Mouse (Mus musculus): ENCODE data around the gene Inpp5d. TPM values are rescaled to one million over a fixed set of nuclear protein-coding genes. Genes with fewer than 3 reads are reported as not detected.

The Inpp5d gene
- polyA plus RNA-seq, 1 experiment from 2014 or later, result 3.2 TPM

- no peak overlapping the region for H3K27ac ChIP-seq
- no peaks in the 10 kb centered on the region for H3K4me1 ChIP-seq
- no peak overlapping the region for H3K4me3 ChIP-seq
- H3K4me2 ChIP-seq, result no peak overlapping the region
- H3K9ac ChIP-seq, result no peak overlapping the region
- H3K9me3 ChIP-seq (replicated peaks), result no peaks in the 10 kb centered on the region
- no peaks in the 10 kb centered on the region for H3K36me3 ChIP-seq (ENCODE audit: poor library complexity, severe bottlenecking)
- no peaks in the 10 kb centered on the region for H3K27me3 ChIP-seq
- ATAC-seq, result no peak
- 30% methylated on average over 2 of the region's 2 CpGs for WGBS
Measured at GRCm38 (mm10) chr1:87722081-87722480, 102.0 kb downstream of the Inpp5d start.

- H3K4me1 ChIP-seq, result no peaks in the 10 kb centered on the region
- H3K27me3 ChIP-seq, result no peaks in the 10 kb centered on the region
- no peak overlapping the region for H3K27ac ChIP-seq
- H3K9me3 ChIP-seq (replicated peaks), result no peaks in the 10 kb centered on the region
- no peaks in the 10 kb centered on the region for H3K36me3 ChIP-seq (ENCODE audit: poor library complexity, severe bottlenecking)
- no peak for ATAC-seq
- 66% methylated on average over 4 of the region's 4 CpGs for WGBS
- no peak overlapping the region for H3K4me3 ChIP-seq
- H3K4me2 ChIP-seq, result no peak overlapping the region
- H3K9ac ChIP-seq, result no peak overlapping the region
Measured at GRCm38 (mm10) chr1:87723351-87723750, 103.2 kb downstream of the Inpp5d start.

GRCm38 (mm10) chr1:87729070-87729469 lies 109.0 kb downstream of the Inpp5d start:
- Histone ChIP-seq H3K9me3 (replicated peaks) (no peaks in the 10 kb centered on the region), H3K27ac (no peak overlapping the region), H3K27me3 (no peaks in the 10 kb centered on the region), H3K4me1 (no peaks in the 10 kb centered on the region), H3K36me3 (ENCODE audit: poor library complexity, severe bottlenecking) (no peaks in the 10 kb centered on the region), H3K9ac (no peak overlapping the region), H3K4me3 (no peak overlapping the region), H3K4me2 (no peak overlapping the region)
- 75% methylated on average over 2 of the region's 2 CpGs for WGBS
- ATAC-seq, result no peak

DNA sequence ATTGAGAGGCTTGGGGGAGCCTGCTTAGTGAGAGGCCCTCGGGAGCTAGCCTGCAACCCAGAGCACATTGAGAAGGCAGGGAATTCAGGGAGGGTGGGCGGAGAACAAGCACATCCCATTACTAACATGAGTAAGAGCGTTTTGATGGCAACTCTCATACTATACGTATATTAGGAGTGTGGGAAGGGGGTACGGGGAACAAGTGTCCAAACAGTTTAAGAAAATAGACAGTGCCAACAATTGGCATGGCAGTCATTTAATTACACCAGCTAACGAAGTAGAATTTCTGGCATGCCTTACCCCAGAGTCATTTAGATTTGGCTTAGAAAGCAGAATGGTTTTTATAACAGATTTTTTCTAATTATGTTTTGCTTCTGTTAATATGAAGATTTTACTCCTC lies 109.7 kb downstream of the Inpp5d start:
- Histone ChIP-seq H3K4me1 (no peaks in the 10 kb centered on the region), H3K9me3 (replicated peaks) (no peaks in the 10 kb centered on the region), H3K36me3 (ENCODE audit: poor library complexity, severe bottlenecking) (no peaks in the 10 kb centered on the region), H3K9ac (no peak overlapping the region), H3K4me2 (no peak overlapping the region), H3K27ac (no peak overlapping the region), H3K27me3 (no peaks in the 10 kb centered on the region), H3K4me3 (no peak overlapping the region)
- peak; percentile 36; the same call in 1 of the 2 replicates for ATAC-seq
- 66% methylated on average over 6 of the region's 6 CpGs for WGBS

DNA sequence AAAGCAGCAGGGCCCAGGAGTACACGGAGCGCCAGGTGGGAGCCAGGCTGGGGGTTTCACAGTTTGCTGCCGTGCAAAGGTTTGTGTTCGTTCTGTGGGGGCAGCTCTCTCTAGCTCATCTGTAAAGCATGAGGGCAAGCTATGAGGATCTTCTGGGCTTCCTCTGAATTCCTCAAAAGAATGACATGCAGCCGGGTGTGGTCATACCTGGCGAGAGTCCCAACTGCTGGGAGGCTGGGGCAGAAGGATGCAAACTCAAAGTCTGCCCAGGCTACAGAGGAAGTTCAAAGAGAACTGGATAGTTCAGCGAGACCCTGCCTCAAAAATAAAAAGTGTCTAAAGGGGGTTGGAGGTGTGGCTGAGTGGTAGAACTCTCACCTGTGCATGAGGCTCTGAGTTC lies 110.2 kb downstream of the Inpp5d start:
- no peak for ATAC-seq
- no peak overlapping the region for H3K27ac ChIP-seq
- no peaks in the 10 kb centered on the region for H3K9me3 ChIP-seq (replicated peaks)
- no peaks in the 10 kb centered on the region for H3K36me3 ChIP-seq (ENCODE audit: poor library complexity, severe bottlenecking)
- no peaks in the 10 kb centered on the region for H3K4me1 ChIP-seq
- H3K9ac ChIP-seq, result no peak overlapping the region
- WGBS, result 82% methylated on average over 7 of the region's 7 CpGs
- no peaks in the 10 kb centered on the region for H3K27me3 ChIP-seq
- no peak overlapping the region for H3K4me2 ChIP-seq
- H3K4me3 ChIP-seq, result no peak overlapping the region

DNA sequence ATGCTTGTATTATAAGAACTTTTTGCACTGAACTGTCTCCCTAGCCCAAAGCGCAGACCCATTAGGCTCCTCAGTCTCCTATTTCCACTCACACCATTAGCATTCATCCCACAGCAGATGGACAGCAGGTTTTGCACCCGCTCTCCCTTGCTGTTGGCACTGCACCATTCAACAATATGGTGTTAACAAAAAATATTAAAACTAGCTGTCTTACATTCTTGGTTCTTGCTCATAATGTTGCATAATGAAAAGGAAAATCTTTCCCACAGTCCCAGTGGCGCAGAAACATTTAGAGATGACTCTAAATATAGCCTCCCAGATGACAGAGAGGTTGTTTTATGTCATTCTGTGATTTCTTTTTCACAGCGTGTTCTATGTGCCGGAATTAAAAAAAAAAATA lies 113.1 kb downstream of the Inpp5d start:
- Histone ChIP-seq H3K4me2 (no peak overlapping the region), H3K4me3 (no peak overlapping the region), H3K9ac (no peak overlapping the region), H3K27ac (no peak overlapping the region), H3K4me1 (no peaks in the 10 kb centered on the region), H3K27me3 (no peaks in the 10 kb centered on the region), H3K9me3 (replicated peaks) (no peaks in the 10 kb centered on the region), H3K36me3 (ENCODE audit: poor library complexity, severe bottlenecking) (no peaks in the 10 kb centered on the region)
- 81% methylated on average over 5 of the region's 5 CpGs for WGBS
- ATAC-seq, result no peak

- Histone ChIP-seq H3K4me1 (no peaks in the 10 kb centered on the region), H3K9ac (no peak overlapping the region), H3K4me2 (no peak overlapping the region), H3K9me3 (replicated peaks) (no peaks in the 10 kb centered on the region), H3K4me3 (no peak overlapping the region), H3K27ac (no peak overlapping the region), H3K27me3 (no peaks in the 10 kb centered on the region), H3K36me3 (ENCODE audit: poor library complexity, severe bottlenecking) (no peaks in the 10 kb centered on the region)
- ATAC-seq, result no peak
- 78% methylated on average over 3 of the region's 3 CpGs for WGBS
Measured at GRCm38 (mm10) chr1:87734153-87734552, 114.0 kb downstream of the Inpp5d start.

- no peak overlapping the region for H3K27ac ChIP-seq
- no peaks in the 10 kb centered on the region for H3K4me1 ChIP-seq
- H3K36me3 ChIP-seq (ENCODE audit: poor library complexity, severe bottlenecking), result no peaks in the 10 kb centered on the region
- no peak overlapping the region for H3K4me2 ChIP-seq
- no peak overlapping the region for H3K9ac ChIP-seq
- no peaks in the 10 kb centered on the region for H3K9me3 ChIP-seq (replicated peaks)
- no peaks in the 10 kb centered on the region for H3K27me3 ChIP-seq
- no peak overlapping the region for H3K4me3 ChIP-seq
- 85% methylated on average over 6 of the region's 6 CpGs for WGBS
- no peak for ATAC-seq
Measured at GRCm38 (mm10) chr1:87740584-87741290, 120.6 kb downstream of the Inpp5d start.

- no peak overlapping the region for H3K9ac ChIP-seq
- no peak overlapping the region for H3K4me2 ChIP-seq
- ATAC-seq, result no peak
- H3K4me3 ChIP-seq, result no peak overlapping the region
- no peaks in the 10 kb centered on the region for H3K36me3 ChIP-seq (ENCODE audit: poor library complexity, severe bottlenecking)
- no peaks in the 10 kb centered on the region for H3K9me3 ChIP-seq (replicated peaks)
- no peaks in the 10 kb centered on the region for H3K4me1 ChIP-seq
- no peak overlapping the region for H3K27ac ChIP-seq
- peaks cover 7% of the 10 kb centered on the region; the same call in 1 of the 2 replicates for H3K27me3 ChIP-seq
Measured at GRCm38 (mm10) chr1:87749360-87749973, 129.4 kb downstream of the Inpp5d start.

GRCm38 (mm10) chr1:87755641-87756470 lies 135.7 kb downstream of the Inpp5d start, which contains the start of gene Atg16l1:
Gene Atg16l1 (plus strand): TSS chr1:87755870.
- Histone ChIP-seq H3K4me2 (peak within 1 kb of the TSS; percentile 81), H3K9me3 (replicated peaks) (no peaks in the 10 kb centered on the region), H3K9ac (peak within 1 kb of the TSS; percentile 95), H3K4me3 (peak within 1 kb of the TSS; percentile 99), H3K4me1 (peaks cover 15% of the 10 kb centered on the region), H3K27ac (peak within 1 kb of the TSS; percentile 86), H3K36me3 (ENCODE audit: poor library complexity, severe bottlenecking) (peaks cover 18% of the 10 kb centered on the region), H3K27me3 (peaks cover 4% of the 10 kb centered on the region; the same call in 1 of the 2 replicates)
- peak; percentile 99 for ATAC-seq
- WGBS, result 1% methylated on average over 73 of the region's 79 CpGs

- peaks cover 93% of the 10 kb centered on the region for H3K36me3 ChIP-seq (ENCODE audit: poor library complexity, severe bottlenecking)
- no peak overlapping the region for H3K9ac ChIP-seq
- no peak overlapping the region for H3K27ac ChIP-seq
- H3K4me2 ChIP-seq, result no peak overlapping the region
- no peak overlapping the region for H3K4me3 ChIP-seq
- no peaks in the 10 kb centered on the region for H3K4me1 ChIP-seq
- no peaks in the 10 kb centered on the region for H3K9me3 ChIP-seq (replicated peaks)
- no peak for ATAC-seq
- 94% methylated on average over 3 of the region's 3 CpGs for WGBS
- no peaks in the 10 kb centered on the region for H3K27me3 ChIP-seq
Measured at GRCm38 (mm10) chr1:87763821-87764220, 143.7 kb downstream of the Inpp5d start.

DNA sequence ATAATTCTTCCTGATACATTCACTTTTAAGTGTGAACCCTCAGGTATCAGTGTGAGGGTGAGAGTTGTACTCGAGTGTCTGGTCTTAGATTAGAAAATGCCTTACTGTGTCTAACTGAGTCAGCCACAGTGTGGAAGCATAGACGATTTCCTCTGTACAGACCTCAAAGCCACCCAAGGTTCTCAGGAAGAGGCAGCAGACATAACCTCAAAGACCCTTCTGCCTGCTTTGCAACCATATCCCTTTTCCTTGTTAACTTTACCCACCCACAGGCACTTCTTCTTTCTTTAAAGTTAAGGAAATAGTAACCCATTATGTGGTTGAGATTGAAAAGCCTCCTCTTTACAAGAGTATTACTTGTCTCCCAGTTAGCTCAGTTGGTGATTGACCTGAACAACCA lies 145.6 kb downstream of the Inpp5d start:
- no peak for ATAC-seq
- Histone ChIP-seq H3K9ac (no peak overlapping the region), H3K27ac (no peak overlapping the region), H3K4me1 (no peaks in the 10 kb centered on the region), H3K4me2 (no peak overlapping the region), H3K36me3 (ENCODE audit: poor library complexity, severe bottlenecking) (peaks cover 90% of the 10 kb centered on the region), H3K9me3 (replicated peaks) (no peaks in the 10 kb centered on the region), H3K4me3 (no peak overlapping the region), H3K27me3 (no peaks in the 10 kb centered on the region)
- 96% methylated on average over 2 of the region's 2 CpGs for WGBS
